Mouse (Mus musculus) hindbrain, postnatal 0 days (tissue): Measurements from ENCODE around the gene Rfng. TPM values are rescaled to one million over a fixed set of nuclear protein-coding genes. Genes with fewer than 3 reads are reported as not detected.
"Not testable (repeated sequence)": the region's sequence is repeated elsewhere in the genome, so short reads cannot be mapped to it uniquely, and the experiment has no call there.

Experiments
- ATAC-seq: fragments of 200-750 bp; cut with Nextera tagmentation; 2 replicates; pipeline ENCODE4 v1.8.0; 2017; ENCODE audit warnings: mild to moderate bottlenecking, moderate TSS enrichment, moderate library complexity
- DNase-seq: peaks from one replicate; pipeline ENCODE4 v3.0.0-alpha.2; 2015; ENCODE audit warnings: low spot score
- H3K27ac ChIP-seq: fragments of 300-500 bp; sonication (generic); 2 replicates; pipeline ENCODE4 v1.5.1; 2014; ENCODE audit warnings: mild to moderate bottlenecking
- H3K27me3 ChIP-seq: fragments of 300-500 bp; sonication (generic); 2 replicates; pipeline ENCODE4 v1.6.1; 2014; ENCODE audit warnings: low read length, mixed read lengths; ENCODE audit not compliant: insufficient read depth
- H3K36me3 ChIP-seq: fragments of 300-500 bp; sonication (generic); 2 replicates; pipeline ENCODE4 v1.6.1; 2014; ENCODE audit warnings: low read length, mixed read lengths; ENCODE audit not compliant: insufficient read depth
- H3K4me1 ChIP-seq: fragments of 300-500 bp; sonication (generic); 2 replicates; pipeline ENCODE4 v1.6.1; 2014; ENCODE audit warnings: antibody characterized with exemption, low read length, mixed read lengths; ENCODE audit not compliant: insufficient read depth
- H3K4me2 ChIP-seq: fragments of 300-500 bp; sonication (generic); 2 replicates; pipeline ENCODE4 v1.6.1; 2014; ENCODE audit warnings: low read depth, mild to moderate bottlenecking, low read length, moderate library complexity, mixed read lengths
- H3K4me3 ChIP-seq: fragments of 300-500 bp; sonication (generic); 2 replicates; pipeline ENCODE4 v1.5.1; 2014; ENCODE audit warnings: low read length
- H3K9ac ChIP-seq: fragments of 300-500 bp; sonication (generic); replicated peaks from 2 replicates; pipeline ENCODE4 v1.6.1; 2014; ENCODE audit warnings: mild to moderate bottlenecking, low read length, moderate library complexity, mixed read lengths
- H3K9me3 ChIP-seq: fragments of 300-500 bp; sonication (generic); 2 replicates; pipeline ENCODE4 v1.6.1; 2016; ENCODE audit warnings: low read length, mixed read lengths
- CTCF ChIP-seq: IDR thresholded peaks from 2 replicates; pipeline ENCODE4 v1.5.1; 2016; ENCODE audit warnings: antibody characterized with exemption, control low read depth, low read depth
- WGBS: fragments of 180-500 bp; shearing (Covaris S2); extraction: QIAGEN DNeasy Blood & Tissue Kit; methylation state at CpG from one replicate; pipeline ENCODE4 v1.1.7; 2014; 5-methylcytosine and 5-hydroxymethylcytosine counted together
- polyA plus RNA-seq: library from polyadenylated mRNA; unstranded; fragments of >200 nt; fragmentation: Nextera tagmentation; extraction: Ambion mirVana; gene quantifications from 2 replicates; pipeline ENCODE4 v1.2.1, GENCODE M21; 2015
- total RNA-seq: library from RNA; depleted of rRNA; stranded (reverse); fragments of >200 nt; gene quantifications from 2 replicates; pipeline ENCODE4 v1.2.3, GENCODE M21; 2014

The Rfng gene
- total and polyA plus RNA-seq, 2 experiments from 2014 or later: 93.6 to 107 TPM

DNA sequence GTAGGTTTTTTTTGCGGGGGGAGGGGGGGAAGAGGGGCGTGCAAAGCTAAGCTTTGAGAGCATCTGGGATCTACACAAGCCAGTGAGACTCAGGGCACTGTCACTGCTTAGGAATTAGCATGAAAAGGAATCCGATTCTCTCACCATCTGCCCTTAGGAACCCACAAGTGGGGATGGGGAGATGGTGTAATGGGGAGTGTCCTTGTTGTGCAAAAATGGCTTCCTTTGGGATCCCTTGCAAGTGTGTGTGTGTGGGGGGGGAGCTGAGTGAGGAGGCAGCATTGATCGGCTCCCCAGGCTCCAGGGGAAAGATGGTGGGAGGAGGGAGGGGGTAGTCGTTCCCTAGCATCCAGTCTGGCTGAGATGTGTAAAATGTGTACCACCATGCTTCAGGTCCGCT is 6.9 kb downstream of the Rfng start:
- Histone ChIP-seq H3K27me3 (no peaks in the 10 kb centered on the region), H3K9ac (no peak overlapping the region), H3K9me3 (no peaks in the 10 kb centered on the region), H3K4me3 (no peak overlapping the region), H3K4me2 (no peak overlapping the region), H3K27ac (no peak overlapping the region), H3K36me3 (peaks cover 16% of the 10 kb centered on the region), H3K4me1 (no peaks in the 10 kb centered on the region)
- no peak for DNase-seq
- no peak for ATAC-seq
- WGBS: 24% methylated on average over 6 of the region's 6 CpGs
- no peak for TF ChIP-seq CTCF

DNA sequence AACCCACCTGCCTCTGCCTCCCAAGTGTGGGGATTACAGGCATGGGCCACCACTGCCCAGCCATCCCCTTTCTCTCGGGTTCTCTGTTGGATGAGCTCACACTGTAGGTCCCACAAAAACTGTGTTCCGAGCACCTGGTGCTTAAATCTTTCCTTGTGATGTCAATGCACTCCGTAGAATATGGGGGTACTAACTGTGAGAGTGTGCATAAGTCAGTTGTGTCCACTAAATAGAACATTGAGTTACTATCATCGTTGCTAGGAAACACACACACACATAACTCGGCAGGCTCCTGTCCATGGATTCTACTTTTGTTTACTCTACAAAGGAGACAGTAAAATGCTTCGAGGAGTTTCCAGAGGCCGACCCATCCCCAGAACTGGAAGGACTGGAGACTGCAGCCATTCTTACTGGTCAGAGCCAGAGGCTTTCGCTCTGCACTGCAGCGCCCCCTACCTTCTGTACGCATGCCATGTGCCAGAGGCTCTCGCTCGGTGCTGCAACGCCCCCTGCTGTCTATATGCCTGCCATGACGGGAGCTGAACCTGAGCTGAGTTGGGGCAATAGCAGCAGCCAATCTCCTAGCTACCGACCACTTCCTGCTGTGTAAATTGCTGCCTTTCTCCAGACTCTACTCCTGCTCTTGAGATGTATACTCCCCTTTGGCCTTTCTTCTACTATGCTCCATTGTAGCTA is 8.1 kb downstream of the Rfng start:
- H3K36me3 ChIP-seq: peaks cover 11% of the 10 kb centered on the region
- DNase-seq (peak; percentile 96), ATAC-seq (peak; percentile 93)
- 23% methylated on average over 15 of the region's 15 CpGs for WGBS
- H3K27ac ChIP-seq: no peak overlapping the region
- H3K27me3 ChIP-seq: no peaks in the 10 kb centered on the region
- H3K4me1 ChIP-seq: no peaks in the 10 kb centered on the region
- TF ChIP-seq CTCF: peak; percentile 100
- H3K9me3 ChIP-seq: no peaks in the 10 kb centered on the region
- no peak overlapping the region for H3K4me3 ChIP-seq
- no peak overlapping the region for H3K9ac ChIP-seq
- no peak overlapping the region for H3K4me2 ChIP-seq

DNA sequence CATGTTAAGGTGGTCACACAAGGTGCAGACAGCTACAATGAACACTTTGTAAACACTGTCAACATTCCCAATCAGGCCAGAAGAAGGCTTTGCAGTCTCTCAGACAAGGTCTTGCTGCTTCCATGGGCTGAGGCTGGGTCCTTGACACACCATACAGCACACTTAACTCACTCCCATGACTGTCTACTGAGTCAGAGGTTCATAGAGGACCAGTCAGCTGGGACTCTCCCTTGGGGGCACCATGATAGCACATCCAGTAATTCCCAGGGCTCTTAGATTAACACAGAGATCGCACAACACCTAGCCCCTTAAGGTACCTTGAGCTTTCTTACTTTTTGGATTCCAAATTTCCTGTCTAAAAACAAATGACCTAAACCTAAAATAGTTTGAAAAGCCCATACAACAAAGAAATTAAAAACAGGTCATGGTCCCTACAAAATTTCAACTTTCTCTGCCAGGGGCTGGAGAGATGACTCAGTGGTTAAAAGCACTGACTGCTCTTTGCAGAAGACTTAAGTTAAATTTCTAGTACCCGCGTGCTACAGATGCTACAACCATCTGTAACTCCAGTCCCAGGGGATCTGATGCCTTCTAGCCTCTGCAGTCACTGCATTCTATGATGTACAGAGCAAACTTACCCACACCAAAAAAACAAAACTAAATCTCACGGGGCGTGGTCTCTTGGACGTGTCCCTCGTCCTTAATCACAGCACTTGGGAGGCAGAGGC is 10.4 kb downstream of the Rfng start:
- no peaks in the 10 kb centered on the region for H3K9me3 ChIP-seq
- no peak for TF ChIP-seq CTCF
- 78% methylated on average over 7 of the region's 7 CpGs for whole genome bisulfite sequencing
- no peak overlapping the region for H3K27ac ChIP-seq
- ATAC-seq (no peak), DNase-seq (no peak)
- H3K27me3 ChIP-seq: no peaks in the 10 kb centered on the region
- no peaks in the 10 kb centered on the region for H3K36me3 ChIP-seq
- no peaks in the 10 kb centered on the region for H3K4me1 ChIP-seq
- H3K4me2 ChIP-seq: no peak overlapping the region
- H3K9ac ChIP-seq: no peak overlapping the region
- H3K4me3 ChIP-seq: no peak overlapping the region

DNA sequence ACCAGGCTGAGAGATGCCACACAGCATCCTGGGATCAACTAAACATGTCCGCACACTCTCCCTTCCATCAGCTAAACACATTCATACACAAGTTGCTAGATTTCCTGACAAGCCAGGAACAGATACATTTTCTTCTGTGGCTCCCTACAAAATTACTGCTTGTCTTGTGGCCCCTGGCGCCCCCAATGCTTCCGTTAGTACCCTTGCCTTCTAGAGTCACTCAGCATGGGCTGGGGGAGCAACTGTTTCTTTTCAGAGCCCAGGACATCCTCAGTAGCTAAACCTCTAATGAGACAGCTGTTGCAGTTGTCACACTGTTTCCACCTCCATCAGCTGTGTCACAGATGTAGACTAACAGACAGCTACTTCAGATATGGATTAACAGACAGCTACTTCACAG is 11.3 kb downstream of the Rfng start:
- H3K4me2 ChIP-seq: no peak overlapping the region
- WGBS: 80% methylated on average over 3 of the region's 3 CpGs
- no peaks in the 10 kb centered on the region for H3K9me3 ChIP-seq
- H3K4me3 ChIP-seq: no peak overlapping the region
- no peak for DNase-seq
- no peaks in the 10 kb centered on the region for H3K27me3 ChIP-seq
- H3K27ac ChIP-seq: no peak overlapping the region
- TF ChIP-seq CTCF: no peak
- no peak overlapping the region for H3K9ac ChIP-seq
- no peaks in the 10 kb centered on the region for H3K36me3 ChIP-seq
- no peak for ATAC-seq
- H3K4me1 ChIP-seq: no peaks in the 10 kb centered on the region

DNA sequence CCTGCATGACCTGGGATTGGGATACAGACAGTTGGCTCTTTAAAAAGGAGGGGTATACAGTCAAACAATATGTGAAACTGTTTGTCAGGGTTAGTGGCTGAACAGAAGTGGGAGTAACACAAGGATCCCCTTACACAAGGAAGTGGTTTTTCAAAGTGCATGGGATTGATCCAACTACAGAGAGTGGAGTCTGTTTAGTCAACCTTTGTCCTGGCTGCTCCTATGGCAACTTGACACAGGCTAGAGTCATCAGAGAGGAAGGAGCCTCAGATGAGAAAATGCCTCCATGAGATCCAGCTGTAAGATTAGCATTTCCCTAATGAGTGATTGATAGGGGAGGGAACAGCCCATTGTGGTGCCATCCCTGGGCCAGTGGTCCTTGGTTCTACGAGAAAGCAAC is 15.8 kb downstream of the Rfng start:
- H3K4me2 ChIP-seq: no peak overlapping the region
- H3K36me3 ChIP-seq: no peaks in the 10 kb centered on the region
- no peak overlapping the region for H3K4me3 ChIP-seq
- TF ChIP-seq CTCF: no peak
- no peaks in the 10 kb centered on the region for H3K27me3 ChIP-seq
- no peak overlapping the region for H3K27ac ChIP-seq
- 50% methylated on average over 1 of the region's 1 CpGs for WGBS
- no peak for DNase-seq
- no peaks in the 10 kb centered on the region for H3K9me3 ChIP-seq
- no peaks in the 10 kb centered on the region for H3K4me1 ChIP-seq
- no peak overlapping the region for H3K9ac ChIP-seq
- ATAC-seq: no peak

DNA sequence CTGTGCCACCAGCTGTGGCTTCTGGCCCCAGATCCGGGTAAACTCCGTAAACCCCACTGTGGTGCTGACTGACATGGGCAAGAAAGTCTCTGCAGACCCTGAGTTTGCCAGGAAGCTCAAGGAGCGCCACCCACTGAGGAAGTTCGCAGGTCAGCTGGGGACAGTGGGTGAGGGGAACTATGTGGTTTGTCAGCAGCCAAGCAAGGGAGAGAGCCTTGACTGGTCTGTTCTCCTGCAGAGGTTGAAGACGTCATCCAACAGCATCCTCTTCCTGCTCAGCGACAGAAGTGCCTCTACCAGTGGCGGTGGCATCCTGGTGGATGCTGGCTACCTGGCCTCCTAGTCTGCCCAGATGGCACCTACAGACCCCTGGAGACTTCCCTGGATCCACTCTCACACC is 17.0 kb downstream of the Rfng start:
- not testable (repeated sequence) for H3K27me3 ChIP-seq, H3K27ac ChIP-seq, DNase-seq, H3K4me1 ChIP-seq, H3K9ac ChIP-seq, H3K4me3 ChIP-seq, ATAC-seq, H3K9me3 ChIP-seq, H3K4me2 ChIP-seq, H3K36me3 ChIP-seq
- 82% methylated on average over 3 of the region's 7 CpGs for WGBS

DNA sequence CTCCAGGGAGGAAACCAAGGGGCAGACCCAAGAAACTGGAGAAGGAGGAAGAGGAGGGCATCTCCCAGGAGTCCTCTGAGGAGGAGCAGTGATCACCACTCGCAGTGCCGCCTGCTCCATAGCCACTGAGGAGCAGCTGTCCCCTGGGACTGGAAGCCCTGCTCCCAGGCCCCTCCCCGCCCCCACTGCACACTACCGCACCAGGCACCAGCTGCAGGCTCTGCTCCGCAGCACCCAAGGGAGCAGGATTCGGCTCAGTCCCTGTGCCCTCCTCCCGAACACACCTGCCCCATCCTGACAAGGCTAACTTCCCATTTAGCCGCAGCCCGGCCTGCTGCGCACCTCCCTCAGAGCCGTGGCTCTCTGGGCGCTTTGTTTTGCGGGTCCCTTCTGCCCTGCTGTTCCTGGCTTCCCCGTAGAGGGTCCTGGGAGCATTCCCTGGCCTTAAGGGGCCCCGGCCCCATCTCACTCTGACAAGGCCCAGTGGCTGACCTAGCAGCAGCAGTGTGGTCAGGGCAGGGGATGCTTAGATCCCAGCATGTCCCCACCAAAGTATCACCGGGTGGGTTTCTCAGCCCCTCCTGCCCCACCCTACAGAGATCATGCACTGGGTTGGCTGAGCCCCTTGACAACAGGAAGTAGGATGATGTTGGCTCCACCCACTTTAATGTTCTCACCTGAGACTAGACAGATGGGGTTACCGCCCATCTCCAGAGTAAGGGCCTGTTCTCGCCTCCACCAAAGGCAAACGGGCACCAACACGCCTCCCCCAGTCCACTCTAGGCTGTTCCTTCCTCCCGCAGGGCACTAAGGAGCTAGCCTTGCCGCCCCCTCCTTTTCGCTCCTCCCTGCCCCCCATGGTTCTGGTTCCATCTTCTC is 20.6 kb downstream of the Rfng start:
- DNase-seq, H3K36me3 ChIP-seq: not testable (repeated sequence)
- WGBS: 13% methylated on average over 3 of the region's 23 CpGs

DNA sequence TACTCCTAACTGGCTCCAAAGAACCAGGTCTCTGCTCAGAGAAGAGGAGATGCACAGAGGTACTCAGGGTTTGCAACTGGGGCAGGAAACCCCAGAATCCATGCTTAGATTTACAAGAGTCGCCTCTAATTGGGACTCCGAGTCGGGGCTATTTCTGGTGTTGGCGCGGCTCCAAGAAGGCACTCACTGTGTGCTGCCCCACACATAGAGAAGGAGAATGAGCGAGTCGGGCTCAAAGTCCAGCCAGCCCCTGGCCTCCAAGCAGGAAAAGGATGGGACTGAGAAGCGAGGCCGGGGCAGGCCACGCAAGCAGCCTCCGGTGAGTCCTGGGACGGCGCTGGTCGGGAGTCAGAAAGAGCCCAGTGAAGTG is 21.4 kb downstream of the Rfng start, which contains the start of gene Hmga1b:
Gene Hmga1b, plus strand, starts transcription at position 123 of the 370 bp plus-strand sequence.
- DNase-seq, H3K4me1 ChIP-seq, H3K27ac ChIP-seq, H3K9me3 ChIP-seq, H3K27me3 ChIP-seq, ATAC-seq, H3K9ac ChIP-seq, H3K36me3 ChIP-seq, H3K4me3 ChIP-seq, H3K4me2 ChIP-seq: not testable (repeated sequence)
- WGBS: 19% methylated on average over 14 of the region's 14 CpGs

More for the DNA sequence above, 20.6 kb downstream of the Rfng start:
- H3K9me3 ChIP-seq, H3K4me3 ChIP-seq, H3K9ac ChIP-seq, H3K27me3 ChIP-seq, H3K27ac ChIP-seq, H3K4me1 ChIP-seq, H3K4me2 ChIP-seq: not testable (repeated sequence)
- peak; percentile 35; the same call in 1 of the 2 replicates for ATAC-seq
